Mouse (Mus musculus) T-helper 2 cell (primary cell): ENCODE results near the gene Gse1.

Experiments used
- in situ Hi-C: fragments of 300-600 bp; cut with MboI, MseI; formaldehyde crosslinking; loops from one replicate; pipeline ENCODE4 v1.15.1; 2025; ENCODE audit warnings: high pct_unique_total_duplicates

Gene Gse1

GRCm38 (mm10) chr8:120547562-120547961 is 319.3 kb downstream of the Gse1 start:
- in situ Hi-C loops, result no loop called here

- in situ Hi-C loops, result no loop called here
Measured at GRCm38 (mm10) chr8:120548313-120548761, 320.1 kb downstream of the Gse1 start.

- in situ Hi-C loops, result no loop called here
Measured at GRCm38 (mm10) chr8:120549321-120549921, 321.2 kb downstream of the Gse1 start.

GRCm38 (mm10) chr8:120549922-120550321 is 321.7 kb downstream of the Gse1 start:
- in situ Hi-C loops, result no loop called here

- in situ Hi-C loops, result no loop called here
Measured at GRCm38 (mm10) chr8:120550430-120550829, 322.2 kb downstream of the Gse1 start.

- in situ Hi-C loops, result no loop called here
Measured at GRCm38 (mm10) chr8:120550937-120551676, 322.9 kb downstream of the Gse1 start.

- in situ Hi-C loops, result no loop called here
Measured at GRCm38 (mm10) chr8:120551677-120551980, 323.4 kb downstream of the Gse1 start.

- in situ Hi-C loops, result no loop called here
Measured at GRCm38 (mm10) chr8:120552509-120552908, 324.3 kb downstream of the Gse1 start.

GRCm38 (mm10) chr8:120553441-120554123 is 325.3 kb downstream of the Gse1 start:
- in situ Hi-C loops, result no loop called here

GRCm38 (mm10) chr8:120554466-120555039 is 326.3 kb downstream of the Gse1 start:
- in situ Hi-C loops, result no loop called here

- in situ Hi-C loops, result no loop called here
Measured at GRCm38 (mm10) chr8:120556198-120556892, 328.1 kb downstream of the Gse1 start.

GRCm38 (mm10) chr8:120557170-120557965 is 329.1 kb downstream of the Gse1 start:
- in situ Hi-C loops, result no loop called here

GRCm38 (mm10) chr8:120558162-120558561 is 329.9 kb downstream of the Gse1 start:
- in situ Hi-C loops, result no loop called here

GRCm38 (mm10) chr8:120559654-120560053 is 331.4 kb downstream of the Gse1 start:
- in situ Hi-C loops, result no loop called here

GRCm38 (mm10) chr8:120560535-120560934 is 332.3 kb downstream of the Gse1 start:
- in situ Hi-C loops, result no loop called here

- in situ Hi-C loops, result no loop called here
Measured at GRCm38 (mm10) chr8:120561539-120562435, 333.5 kb downstream of the Gse1 start.

- in situ Hi-C loops, result no loop called here
Measured at GRCm38 (mm10) chr8:120562680-120563347, 334.6 kb downstream of the Gse1 start.

GRCm38 (mm10) chr8:120563348-120563724 is 335.1 kb downstream of the Gse1 start:
- in situ Hi-C loops, result no loop called here
